Mouse (Mus musculus): ENCODE data around the gene Dyrk3.

- TF ChIP-seq CTCF (IDR thresholded peaks at IDR 0.05; ENCODE audit: borderline replicate concordance, control insufficient read depth, extremely low read depth, insufficient read depth, low read length, poor library complexity) (no peak), POLR2A (IDR thresholded peaks at IDR 0.05; ENCODE audit: control insufficient read depth, extremely low read depth, insufficient read depth, low read length, poor library complexity) (no peak)
Observed at GRCm38 (mm10) chr1:131185821-131186506, 47.8 kb upstream of the Dyrk3 start.
